Mouse (Mus musculus) ES-E14 (cell line): Measurements from ENCODE around the gene Pik3cg. TPM values are rescaled to one million over a fixed set of nuclear protein-coding genes. Genes with fewer than 3 reads are reported as not detected.

Source experiments
- DNase-seq: peaks from one replicate; pipeline ENCODE4 v3.0.0-alpha.2; 2013; ENCODE audit warnings: low read depth, low spot score
- H3K27ac ChIP-seq: 2 replicates; pipeline ENCODE4 v1.5.1; 2012; ENCODE audit warnings: low read depth, mild to moderate bottlenecking, low read length, moderate library complexity, mixed read lengths; ENCODE audit not compliant: poor library complexity, insufficient read depth, severe bottlenecking
- H3K36me3 ChIP-seq: 2 replicates; pipeline ENCODE4 v1.6.1; 2012; ENCODE audit warnings: mild to moderate bottlenecking, low read length, moderate library complexity, mixed read lengths; ENCODE audit not compliant: control insufficient read depth, poor library complexity, insufficient read depth, severe bottlenecking
- H3K4me1 ChIP-seq, 2 experiments: fragments of 150-350 bp in 1 of 2; sonication (generic) in 1 of 2; 2 replicates each; pipeline ENCODE4 v1.6.1; 2012; ENCODE audit warnings: low read length in 2 of 2, mild to moderate bottlenecking in 1 of 2, mixed read lengths in 1 of 2; ENCODE audit not compliant: control insufficient read depth in 2 of 2, insufficient read depth in 2 of 2, poor library complexity in 1 of 2
- H3K4me3 ChIP-seq, 2 experiments: fragments of 150-350 bp in 1 of 2; sonication (generic) in 1 of 2; 2 replicates each; pipeline ENCODE4 v1.5.1; 2012; ENCODE audit warnings: low read length in 2 of 2, low read depth in 1 of 2, mild to moderate bottlenecking in 1 of 2, mixed read lengths in 1 of 2; ENCODE audit not compliant: insufficient read depth in 1 of 2, poor library complexity in 1 of 2, severe bottlenecking in 1 of 2
- H3K9ac ChIP-seq: 2 replicates; pipeline ENCODE4 v1.6.1; 2012; ENCODE audit warnings: low read depth, mild to moderate bottlenecking, low read length, mixed read lengths; ENCODE audit not compliant: poor library complexity, insufficient read depth, severe bottlenecking
- H3K9me3 ChIP-seq: fragments of 150-350 bp; sonication (generic); 2 replicates; pipeline ENCODE4 v1.6.1; 2012; ENCODE audit warnings: low read depth, mild to moderate bottlenecking, low read length; ENCODE audit not compliant: control insufficient read depth, insufficient read depth
- CHD2 ChIP-seq: IDR thresholded peaks from 2 replicates; pipeline ENCODE4 v1.6.1; 2014; ENCODE audit warnings: mild to moderate bottlenecking, low read depth, low read length, inconsistent platforms
- HCFC1 ChIP-seq: IDR thresholded peaks from 2 replicates; pipeline ENCODE4 v1.6.1; 2012; ENCODE audit warnings: low read length, inconsistent platforms, borderline replicate concordance; ENCODE audit not compliant: insufficient read depth
- MAFK ChIP-seq: IDR thresholded peaks from 2 replicates; pipeline ENCODE4 v1.6.1; 2014; ENCODE audit warnings: mild to moderate bottlenecking, low read depth, low read length, inconsistent platforms; ENCODE audit not compliant: insufficient read depth
- ZC3H11A ChIP-seq: IDR thresholded peaks from 2 replicates; pipeline ENCODE4 v1.6.1; 2012; ENCODE audit warnings: low read depth, mild to moderate bottlenecking, inconsistent platforms, low read length, borderline replicate concordance
- ZNF384 ChIP-seq: IDR thresholded peaks from 2 replicates; pipeline ENCODE4 v1.6.1; 2012; ENCODE audit warnings: low read depth, low read length, inconsistent platforms
- in situ Hi-C, 2 experiments: fragments of 600-800 bp; cut with MboI; formaldehyde crosslinking; loops; one replicate each; pipeline ENCODE4 v1.15.1; 2025; ENCODE audit warnings: low sequenced_read_pairs in 2 of 2, inconsistent platforms in 1 of 2; ENCODE audit not compliant: unreplicated experiment in 2 of 2
- total RNA-seq: library from RNA; depleted of rRNA; stranded (reverse); fragments of 300-350 nt; gene quantifications from 2 replicates; pipeline ENCODE4 v1.2.3, GENCODE M21; 2012

Pik3cg gene
- total RNA-seq, 1 experiment: 0.13 TPM

DNA sequence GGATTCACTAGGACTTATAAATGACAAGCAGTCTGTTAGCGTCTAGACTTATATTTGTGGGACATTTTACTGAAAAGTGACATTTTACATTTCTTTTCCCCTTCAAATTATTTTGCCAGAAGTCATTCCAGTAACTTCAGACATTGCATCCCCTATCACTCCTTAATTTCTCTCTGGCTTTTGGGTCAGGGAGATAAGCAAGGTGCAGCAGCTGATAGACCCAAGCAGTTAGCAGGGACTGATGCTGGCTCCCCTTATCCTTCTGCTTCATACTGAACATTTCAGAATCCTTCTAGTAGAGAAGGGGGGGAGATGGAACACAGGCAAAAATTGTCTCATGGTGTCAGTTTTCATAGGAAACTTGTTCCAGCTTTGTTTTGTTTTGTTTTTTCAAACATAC lies 22.9 kb upstream of the Pik3cg start:
- TF ChIP-seq HCFC1: no peak
- no peak for TF ChIP-seq CHD2
- no peak for TF ChIP-seq ZNF384
- TF ChIP-seq ZC3H11A: no peak
- no peak for TF ChIP-seq MAFK
- no peaks in the 10 kb centered on the region for H3K36me3 ChIP-seq
- H3K4me3 ChIP-seq: no peak overlapping the region
- no peak for DNase-seq
- in situ Hi-C loops: no loop called here
- no peak overlapping the region for H3K27ac ChIP-seq
- H3K4me1 ChIP-seq: no peaks in the 10 kb centered on the region
- no peak overlapping the region for H3K9ac ChIP-seq
- no peaks in the 10 kb centered on the region for H3K9me3 ChIP-seq

DNA sequence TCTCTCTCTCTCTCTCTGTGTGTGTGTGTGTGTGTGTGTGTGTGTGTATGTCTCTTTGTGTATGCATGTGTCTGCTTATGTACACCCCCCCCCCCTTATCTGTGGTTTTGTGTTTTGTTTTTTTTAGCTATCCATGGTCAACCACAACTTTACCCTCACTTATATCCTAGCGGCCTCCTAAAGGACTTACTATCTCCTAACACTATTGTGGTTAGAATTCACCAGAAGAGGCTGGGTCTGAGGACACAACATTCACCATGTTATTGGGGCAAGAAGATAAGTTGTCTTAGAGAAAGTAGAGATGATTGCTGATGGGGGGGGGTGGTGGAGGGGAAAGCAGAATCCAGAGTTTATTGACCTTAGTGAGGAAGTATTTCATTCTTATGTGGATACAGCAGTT lies 15.2 kb upstream of the Pik3cg start:
- Histone ChIP-seq H3K4me3 (no peak overlapping the region), H3K27ac (no peak overlapping the region), H3K9me3 (no peaks in the 10 kb centered on the region), H3K36me3 (no peaks in the 10 kb centered on the region), H3K9ac (no peak overlapping the region), H3K4me1 (no peaks in the 10 kb centered on the region)
- no peak for DNase-seq
- TF ChIP-seq CHD2: no peak
- TF ChIP-seq HCFC1: no peak
- no peak for TF ChIP-seq ZNF384
- no peak for TF ChIP-seq MAFK
- TF ChIP-seq ZC3H11A: no peak
- in situ Hi-C loops: no loop called here

DNA sequence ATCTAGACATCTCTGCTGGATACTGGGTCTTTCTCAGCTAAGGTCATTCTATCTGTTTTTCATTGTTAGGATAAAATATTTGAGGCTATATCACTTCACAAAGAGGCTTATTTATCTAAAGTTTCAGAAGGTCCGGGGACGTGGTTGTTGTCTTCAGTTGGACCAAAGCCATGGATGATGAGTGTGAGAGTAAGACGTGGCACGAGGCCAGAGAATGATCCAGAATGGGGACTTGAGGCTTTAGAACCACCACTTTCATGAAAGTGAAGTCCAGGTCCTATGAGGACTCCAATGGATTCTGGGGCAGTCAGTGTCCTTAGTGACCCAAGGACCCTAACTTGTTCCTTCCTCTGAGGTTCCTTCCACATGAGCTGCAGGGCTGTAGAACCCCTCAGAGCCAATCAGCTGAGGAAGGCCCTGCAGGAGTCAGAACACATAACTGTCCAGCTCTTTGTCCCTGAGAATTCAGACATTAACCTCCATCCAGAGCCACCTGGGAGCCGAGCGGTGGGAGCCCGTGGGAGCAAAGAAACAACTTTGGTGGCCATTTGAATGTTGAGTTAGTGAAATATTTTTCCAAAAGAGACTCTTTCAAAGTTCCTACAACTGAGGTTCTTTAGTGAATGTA lies 14.4 kb upstream of the Pik3cg start:
- in situ Hi-C loops: no loop called here
- Histone ChIP-seq H3K9ac (no peak overlapping the region), H3K4me1 (no peaks in the 10 kb centered on the region), H3K27ac (no peak overlapping the region), H3K4me3 (no peak overlapping the region), H3K36me3 (no peaks in the 10 kb centered on the region), H3K9me3 (no peaks in the 10 kb centered on the region)
- no peak for DNase-seq
- no peak for TF ChIP-seq CHD2

DNA sequence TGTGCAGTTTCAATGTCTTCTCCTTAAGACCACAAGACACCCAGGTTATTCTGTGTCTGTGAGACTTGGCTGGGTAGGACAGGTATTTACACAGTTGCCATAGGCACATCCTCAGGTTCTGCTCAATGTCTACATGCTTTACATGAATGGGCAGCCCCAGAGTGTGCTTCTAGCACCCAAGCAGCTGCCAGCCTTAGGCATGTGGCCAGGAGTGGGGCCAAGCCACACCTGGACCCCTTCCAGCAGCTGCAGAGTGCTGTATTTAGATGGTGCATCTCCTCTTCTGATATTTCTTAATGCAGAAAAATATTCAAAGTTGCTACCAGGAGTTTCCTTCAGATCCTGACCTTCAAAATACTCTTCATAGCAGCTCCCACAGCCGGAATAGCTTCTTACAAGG lies 11.9 kb upstream of the Pik3cg start:
- TF ChIP-seq MAFK (no peak), ZNF384 (no peak)
- Histone ChIP-seq H3K4me1 (no peaks in the 10 kb centered on the region), H3K27ac (no peak overlapping the region), H3K9ac (no peak overlapping the region), H3K9me3 (no peaks in the 10 kb centered on the region), H3K36me3 (no peaks in the 10 kb centered on the region), H3K4me3 (no peak overlapping the region)
- no peak for DNase-seq
- in situ Hi-C loops: no loop called here

DNA sequence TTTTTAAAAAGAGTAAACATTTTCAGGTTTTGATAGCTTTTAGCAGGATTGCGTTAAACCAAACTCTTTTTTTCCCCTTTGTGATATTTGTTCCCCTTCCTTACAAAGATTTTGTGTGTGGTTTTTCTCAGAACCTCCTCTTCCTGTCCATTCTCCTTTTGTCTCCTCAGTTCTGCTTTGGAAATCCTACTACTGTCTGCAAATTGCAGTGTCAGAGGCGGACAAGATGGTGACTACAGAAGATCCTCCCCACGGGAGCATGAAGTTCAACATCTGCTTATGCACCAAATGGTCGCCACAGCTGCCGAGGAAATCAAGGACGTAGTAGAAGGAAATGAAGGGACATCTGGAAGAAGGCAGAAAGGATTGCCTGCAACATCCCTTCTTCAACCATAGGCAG lies 6.7 kb upstream of the Pik3cg start:
- no peak for TF ChIP-seq CHD2
- no peak for TF ChIP-seq ZNF384
- no peak for TF ChIP-seq MAFK
- no peak for TF ChIP-seq HCFC1
- no peak for TF ChIP-seq ZC3H11A
- in situ Hi-C loops: no loop called here
- Histone ChIP-seq H3K4me3 (no peak overlapping the region), H3K9me3 (no peaks in the 10 kb centered on the region), H3K9ac (no peak overlapping the region), H3K27ac (no peak overlapping the region), H3K36me3 (no peaks in the 10 kb centered on the region), H3K4me1 (no peaks in the 10 kb centered on the region)
- DNase-seq: no peak
